Mouse (Mus musculus) intestine, embryonic 16.5 days (tissue): ENCODE results near the gene Racgap1. TPM values are rescaled to one million over a fixed set of nuclear protein-coding genes. Genes with fewer than 3 reads are reported as not detected.

Source experiments
- ATAC-seq: fragments of 200-750 bp; cut with Nextera tagmentation; 2 replicates; pipeline ENCODE4 v1.8.0; 2017; ENCODE audit warnings: moderate TSS enrichment, moderate library complexity
- H3K27ac ChIP-seq: fragments of 300-500 bp; sonication (generic); 2 replicates; pipeline ENCODE4 v1.5.1; 2014; ENCODE audit warnings: mild to moderate bottlenecking, low read length
- H3K27me3 ChIP-seq: fragments of 300-500 bp; sonication (generic); replicated peaks from 2 replicates; pipeline ENCODE4 v1.6.1; 2014; ENCODE audit warnings: low read length, control low read depth, mixed read lengths; ENCODE audit not compliant: control insufficient read depth, insufficient read depth
- H3K36me3 ChIP-seq: fragments of 300-500 bp; sonication (generic); 2 replicates; pipeline ENCODE4 v1.6.1; 2014; ENCODE audit warnings: low read length, control low read depth; ENCODE audit not compliant: control insufficient read depth, insufficient read depth
- H3K4me1 ChIP-seq: fragments of 300-500 bp; sonication (generic); 2 replicates; pipeline ENCODE4 v1.6.1; 2014; ENCODE audit warnings: low read length, control low read depth, mixed read lengths; ENCODE audit not compliant: control insufficient read depth, insufficient read depth
- H3K4me2 ChIP-seq: fragments of 300-500 bp; sonication (generic); 2 replicates; pipeline ENCODE4 v1.6.1; 2014; ENCODE audit warnings: low read depth, low read length, control low read depth
- H3K4me3 ChIP-seq: fragments of 300-500 bp; sonication (generic); 2 replicates; pipeline ENCODE4 v1.5.1; 2014; ENCODE audit warnings: mild to moderate bottlenecking, low read length
- H3K9ac ChIP-seq: fragments of 300-500 bp; sonication (generic); 2 replicates; pipeline ENCODE4 v1.6.1; 2014; ENCODE audit warnings: low read depth, low read length
- H3K9me3 ChIP-seq: fragments of 300-500 bp; sonication (generic); 2 replicates; pipeline ENCODE4 v1.6.1; 2016; ENCODE audit warnings: low read length, control low read depth; ENCODE audit not compliant: control insufficient read depth
- WGBS: fragments of 180-500 bp; shearing (Covaris S2); extraction: QIAGEN DNeasy Blood & Tissue Kit; methylation state at CpG from one replicate; pipeline ENCODE4 v1.1.7; 2014; 5-methylcytosine and 5-hydroxymethylcytosine counted together
- polyA plus RNA-seq: library from polyadenylated mRNA; unstranded; fragments of >200 nt; fragmentation: Nextera tagmentation; extraction: Ambion mirVana; gene quantifications from 2 replicates; pipeline ENCODE4 v1.2.1, GENCODE M21; 2015

Gene Racgap1
- polyA plus RNA-seq, 1 experiment from 2014 or later, result 104 TPM

DNA sequence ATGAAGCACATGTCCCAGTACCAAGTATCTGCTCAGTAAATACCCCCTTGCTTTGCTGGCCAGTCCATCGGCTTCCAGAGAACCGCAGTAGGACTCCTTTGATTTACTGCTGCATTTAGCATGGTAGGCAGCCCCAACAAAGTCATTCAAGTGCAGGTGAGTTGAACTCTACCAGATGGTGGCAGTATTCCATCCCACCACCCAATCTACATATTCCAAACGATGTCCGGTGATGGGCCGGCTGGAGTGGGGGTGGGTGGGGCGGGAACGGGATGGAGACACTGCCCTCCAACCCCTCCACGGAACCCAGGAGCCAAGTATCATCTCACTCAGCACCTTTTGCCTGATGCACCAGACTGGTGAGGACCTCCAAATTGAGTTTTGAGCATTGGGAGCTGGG is 1.8 kb upstream of the Racgap1 start:
- no peaks in the 10 kb centered on the region for H3K9me3 ChIP-seq
- no peak for ATAC-seq
- 11% methylated on average over 8 of the region's 8 CpGs for WGBS
- H3K9ac ChIP-seq, result no peak overlapping the region
- H3K36me3 ChIP-seq, result no peaks in the 10 kb centered on the region
- H3K4me1 ChIP-seq, result peaks cover 31% of the 10 kb centered on the region
- H3K27ac ChIP-seq, result no peak overlapping the region
- no peak overlapping the region for H3K4me3 ChIP-seq
- peak overlapping the region; percentile 35 for H3K4me2 ChIP-seq
- peaks cover 19% of the 10 kb centered on the region for H3K27me3 ChIP-seq

DNA sequence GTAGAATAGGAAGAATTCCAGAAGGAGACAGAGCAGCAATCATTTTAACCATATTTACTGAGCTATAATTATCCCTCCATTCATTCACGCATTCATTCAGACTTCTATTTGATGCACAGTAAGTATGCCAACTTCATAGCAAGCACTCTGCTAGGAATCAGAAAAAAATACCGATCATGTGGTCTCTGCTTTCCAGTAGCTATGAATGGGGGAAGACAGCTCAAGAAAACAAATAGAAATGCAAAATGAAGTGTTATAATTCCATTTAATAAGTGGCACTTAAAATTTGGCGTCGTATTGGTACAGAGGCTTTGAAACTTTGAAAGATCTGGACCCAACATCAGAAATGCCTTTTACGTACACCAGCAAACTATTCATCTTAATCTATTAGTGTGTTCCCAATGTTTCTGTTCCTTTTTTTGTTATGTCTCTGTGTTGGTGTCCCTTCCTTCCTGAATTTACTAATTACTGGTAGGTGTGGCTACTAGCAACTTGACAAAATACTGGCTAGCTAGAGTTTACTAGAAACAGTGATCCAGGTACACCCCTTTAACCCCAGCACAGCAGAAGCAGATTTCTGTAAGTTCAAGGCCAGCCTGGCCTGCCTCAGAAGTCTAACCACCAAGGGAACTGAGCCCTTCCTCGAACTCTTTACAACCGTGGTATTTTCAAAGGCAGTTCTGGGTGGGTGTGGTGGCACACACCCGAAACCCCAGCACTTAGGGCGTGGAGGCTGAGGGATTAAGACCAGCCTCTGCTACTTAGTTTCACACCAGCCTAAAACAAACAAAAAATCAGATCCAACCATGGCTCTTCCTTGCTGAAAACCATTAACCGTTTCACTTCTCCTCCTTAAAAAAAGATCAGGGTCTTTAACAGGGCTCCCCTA is 772 bp upstream of the Racgap1 start:
- Histone ChIP-seq H3K27me3 (peaks cover 19% of the 10 kb centered on the region), H3K36me3 (no peaks in the 10 kb centered on the region), H3K4me1 (peaks cover 36% of the 10 kb centered on the region), H3K9me3 (no peaks in the 10 kb centered on the region), H3K9ac (peak overlapping the region; percentile 3; the same call in 1 of the 2 replicates), H3K27ac (no peak overlapping the region), H3K4me3 (peak overlapping the region; percentile 86), H3K4me2 (peak overlapping the region; percentile 52)
- 63% methylated on average over 10 of the region's 10 CpGs for WGBS
- no peak for ATAC-seq

- H3K27me3 ChIP-seq, result peaks cover 12% of the 10 kb centered on the region
- H3K4me2 ChIP-seq, result peak overlapping the region; percentile 72
- H3K9ac ChIP-seq, result peak overlapping the region; percentile 90; the same call in 1 of the 2 replicates
- H3K9me3 ChIP-seq, result no peaks in the 10 kb centered on the region
- H3K36me3 ChIP-seq, result no peaks in the 10 kb centered on the region
- no peak overlapping the region for H3K27ac ChIP-seq
- H3K4me3 ChIP-seq, result peak overlapping the region; percentile 86
- ATAC-seq, result no peak
- peaks cover 40% of the 10 kb centered on the region for H3K4me1 ChIP-seq
- 27% methylated on average over 2 of the region's 2 CpGs for WGBS
These were observed 1.2 kb downstream of the Racgap1 start for GRCm38 (mm10) chr15:99650304-99650703.

- WGBS, result 19% methylated on average over 6 of the region's 6 CpGs
- H3K4me1 ChIP-seq, result peaks cover 45% of the 10 kb centered on the region
- H3K36me3 ChIP-seq, result no peaks in the 10 kb centered on the region
- no peak for ATAC-seq
- peak overlapping the region; percentile 38 for H3K4me2 ChIP-seq
- H3K27ac ChIP-seq, result no peak overlapping the region
- no peaks in the 10 kb centered on the region for H3K9me3 ChIP-seq
- 0 out of 2 replicates have a peak overlapping the region, but pooled peaks have one; percentile 6 for H3K4me3 ChIP-seq
- peak overlapping the region; percentile 20; the same call in 1 of the 2 replicates for H3K9ac ChIP-seq
- peaks cover 6% of the 10 kb centered on the region; the same call in 1 of the 2 replicates for H3K27me3 ChIP-seq
These were observed 2.2 kb downstream of the Racgap1 start for GRCm38 (mm10) chr15:99649067-99649761.

- no peak for ATAC-seq
- Histone ChIP-seq H3K27me3 (no peaks in the 10 kb centered on the region), H3K4me1 (peaks cover 36% of the 10 kb centered on the region), H3K27ac (no peak overlapping the region), H3K9ac (no peak overlapping the region), H3K4me3 (no peak overlapping the region), H3K36me3 (no peaks in the 10 kb centered on the region), H3K4me2 (0 out of 2 replicates have a peak overlapping the region, but pooled peaks have one; percentile 10), H3K9me3 (no peaks in the 10 kb centered on the region)
- WGBS, result 20% methylated on average over 4 of the region's 4 CpGs
These were observed 3.1 kb downstream of the Racgap1 start for GRCm38 (mm10) chr15:99648326-99648725.

GRCm38 (mm10) chr15:99644776-99645175 is 6.7 kb downstream of the Racgap1 start:
- ATAC-seq, result no peak
- Histone ChIP-seq H3K9ac (no peak overlapping the region), H3K27me3 (no peaks in the 10 kb centered on the region), H3K4me3 (no peak overlapping the region), H3K36me3 (0 out of 2 replicates have a peak, but pooled peaks cover 6% of the 10 kb centered on the region), H3K4me1 (peaks cover 26% of the 10 kb centered on the region), H3K4me2 (no peak overlapping the region), H3K27ac (no peak overlapping the region), H3K9me3 (no peaks in the 10 kb centered on the region)
- WGBS, result 54% methylated on average over 7 of the region's 7 CpGs

DNA sequence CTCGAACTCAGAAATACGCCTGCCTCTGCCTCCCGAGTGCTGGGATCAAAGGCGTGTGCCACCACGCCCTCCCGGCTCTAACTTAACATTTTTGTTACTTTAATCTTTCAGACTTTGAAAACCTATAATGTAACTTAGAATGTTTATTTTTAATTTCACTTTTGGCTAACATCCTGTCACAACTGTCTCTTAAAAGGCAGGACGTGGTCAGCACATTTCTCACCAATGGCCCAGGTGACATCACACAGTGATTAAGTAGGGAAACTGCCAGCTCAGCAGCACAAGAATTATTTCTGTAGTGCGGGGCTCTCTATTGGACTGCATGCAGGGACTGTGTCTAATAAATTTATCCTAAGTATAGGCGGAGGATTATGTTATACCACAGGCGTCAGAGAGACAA is 7.6 kb downstream of the Racgap1 start:
- Histone ChIP-seq H3K9me3 (no peaks in the 10 kb centered on the region), H3K9ac (no peak overlapping the region)
- 78% methylated on average over 10 of the region's 10 CpGs for WGBS

GRCm38 (mm10) chr15:99642622-99643021 is 8.8 kb downstream of the Racgap1 start:
- 74% methylated on average over 6 of the region's 6 CpGs for WGBS
- no peak overlapping the region for H3K27ac ChIP-seq
- H3K9me3 ChIP-seq, result no peaks in the 10 kb centered on the region
- H3K27me3 ChIP-seq, result no peaks in the 10 kb centered on the region
- H3K4me1 ChIP-seq, result 0 out of 2 replicates have a peak, but pooled peaks cover 13% of the 10 kb centered on the region
- peaks cover 6% of the 10 kb centered on the region; the same call in 1 of the 2 replicates for H3K36me3 ChIP-seq
- no peak overlapping the region for H3K4me3 ChIP-seq
- no peak overlapping the region for H3K4me2 ChIP-seq
- H3K9ac ChIP-seq, result no peak overlapping the region
- ATAC-seq, result no peak

More for the DNA sequence above, 7.6 kb downstream of the Racgap1 start:
- no peak overlapping the region for H3K4me3 ChIP-seq
- 0 out of 2 replicates have a peak, but pooled peaks cover 6% of the 10 kb centered on the region for H3K36me3 ChIP-seq
- H3K27ac ChIP-seq, result no peak overlapping the region
- no peaks in the 10 kb centered on the region for H3K27me3 ChIP-seq
- no peak overlapping the region for H3K4me2 ChIP-seq
- no peak for ATAC-seq
- H3K4me1 ChIP-seq, result peaks cover 18% of the 10 kb centered on the region; the same call in 1 of the 2 replicates

- Histone ChIP-seq H3K27ac (no peak overlapping the region), H3K27me3 (no peaks in the 10 kb centered on the region), H3K4me3 (no peak overlapping the region), H3K9ac (no peak overlapping the region), H3K4me2 (no peak overlapping the region), H3K36me3 (peaks cover 25% of the 10 kb centered on the region), H3K4me1 (no peaks in the 10 kb centered on the region), H3K9me3 (no peaks in the 10 kb centered on the region)
- WGBS, result 90% methylated on average over 5 of the region's 5 CpGs
- no peak for ATAC-seq
These were observed 13.4 kb downstream of the Racgap1 start for GRCm38 (mm10) chr15:99638124-99638485.
